Mouse (Mus musculus) heart, embryonic 11.5 days (tissue): ENCODE data around the gene Alpk1. TPM values are rescaled to one million over a fixed set of nuclear protein-coding genes. Genes with fewer than 3 reads are reported as not detected.
A peak's percentile ranks its signal among the peaks of the same experiment; 100 is the strongest.

Experiments
- ATAC-seq: fragments of 200-750 bp; cut with Nextera tagmentation; replicated peaks from 2 replicates; pipeline ENCODE4 v1.8.0; 2017; ENCODE audit warnings: moderate library complexity; ENCODE audit not compliant: insufficient number of reproducible peaks, low FRiP score, low TSS enrichment
- H3K27ac ChIP-seq: fragments of 300-500 bp; sonication (generic); 2 replicates; pipeline ENCODE4 v1.5.1; 2014; ENCODE audit warnings: mild to moderate bottlenecking, low read depth, low read length
- H3K27me3 ChIP-seq: fragments of 300-500 bp; sonication (generic); 2 replicates; pipeline ENCODE4 v1.6.1; 2014; ENCODE audit warnings: mild to moderate bottlenecking, low read length, mixed read lengths; ENCODE audit not compliant: control insufficient read depth, insufficient read depth
- H3K36me3 ChIP-seq: fragments of 300-500 bp; sonication (generic); 2 replicates; pipeline ENCODE4 v1.6.1; 2014; ENCODE audit warnings: mild to moderate bottlenecking, low read length, moderate library complexity, mixed read lengths; ENCODE audit not compliant: control insufficient read depth, insufficient read depth
- H3K4me1 ChIP-seq: fragments of 300-500 bp; sonication (generic); 2 replicates; pipeline ENCODE4 v1.6.1; 2014; ENCODE audit warnings: low read length; ENCODE audit not compliant: control insufficient read depth, insufficient read depth
- H3K4me2 ChIP-seq: fragments of 300-500 bp; sonication (generic); 2 replicates; pipeline ENCODE4 v1.6.1; 2014; ENCODE audit warnings: mild to moderate bottlenecking, moderate library complexity
- H3K4me3 ChIP-seq: fragments of 300-500 bp; sonication (generic); 2 replicates; pipeline ENCODE4 v1.5.1; 2014; ENCODE audit warnings: low read depth, low read length
- H3K9ac ChIP-seq: fragments of 300-500 bp; sonication (generic); 2 replicates; pipeline ENCODE4 v1.6.1; 2014; ENCODE audit warnings: mild to moderate bottlenecking, low read depth, low read length, moderate library complexity
- H3K9me3 ChIP-seq: fragments of 300-500 bp; sonication (generic); replicated peaks from 2 replicates; pipeline ENCODE4 v1.6.1; 2016; ENCODE audit warnings: low read length; ENCODE audit not compliant: control insufficient read depth
- WGBS: fragments of 180-500 bp; shearing (Covaris S2); extraction: QIAGEN DNeasy Blood & Tissue Kit; methylation state at CpG from one replicate; pipeline ENCODE4 v1.1.7; 2014; ENCODE audit not compliant: insufficient replicate concordance; 5-methylcytosine and 5-hydroxymethylcytosine counted together
- polyA plus RNA-seq: library from polyadenylated mRNA; unstranded; fragments of >200 nt; fragmentation: Nextera tagmentation; extraction: Ambion mirVana; gene quantifications from 2 replicates; pipeline ENCODE4 v1.2.1, GENCODE M21; 2014

The Alpk1 gene
- polyA plus RNA-seq, 1 experiment from 2014 or later, result 1.2 TPM

DNA sequence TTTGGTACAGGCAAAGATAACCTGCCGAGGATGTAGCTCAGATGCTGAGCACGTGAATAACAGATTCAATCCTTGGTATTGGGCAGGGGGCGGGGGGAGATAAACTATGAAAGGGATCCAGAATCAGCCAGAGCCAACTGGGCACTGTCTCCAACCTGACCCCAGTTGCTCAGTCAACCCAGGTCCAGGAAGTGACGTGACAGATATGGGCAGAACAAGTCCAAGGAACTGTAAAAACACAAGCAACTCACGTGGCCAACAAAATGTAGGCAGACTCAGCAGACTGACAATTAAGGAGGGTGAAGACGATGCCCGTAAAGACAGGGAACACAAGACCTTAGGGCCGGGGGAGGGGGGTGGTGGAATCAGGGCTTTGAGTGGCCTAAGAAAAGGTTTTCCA, 17.9 kb downstream of the Alpk1 start:
- ATAC-seq, result no peak
- no peak overlapping the region for H3K27ac ChIP-seq
- 67% methylated on average over 8 of the region's 8 CpGs for WGBS
- no peaks in the 10 kb centered on the region for H3K36me3 ChIP-seq
- H3K9ac ChIP-seq, result no peak overlapping the region
- H3K4me1 ChIP-seq, result no peaks in the 10 kb centered on the region
- no peak overlapping the region for H3K4me3 ChIP-seq
- no peak overlapping the region for H3K4me2 ChIP-seq
- peaks cover 25% of the 10 kb centered on the region for H3K27me3 ChIP-seq
- no peaks in the 10 kb centered on the region for H3K9me3 ChIP-seq

- WGBS, result 17% methylated on average over 8 of the region's 8 CpGs
- no peak overlapping the region for H3K9ac ChIP-seq
- ATAC-seq, result no peak
These were observed 21.1 kb downstream of the Alpk1 start for GRCm38 (mm10) chr3:127759212-127759611.

DNA sequence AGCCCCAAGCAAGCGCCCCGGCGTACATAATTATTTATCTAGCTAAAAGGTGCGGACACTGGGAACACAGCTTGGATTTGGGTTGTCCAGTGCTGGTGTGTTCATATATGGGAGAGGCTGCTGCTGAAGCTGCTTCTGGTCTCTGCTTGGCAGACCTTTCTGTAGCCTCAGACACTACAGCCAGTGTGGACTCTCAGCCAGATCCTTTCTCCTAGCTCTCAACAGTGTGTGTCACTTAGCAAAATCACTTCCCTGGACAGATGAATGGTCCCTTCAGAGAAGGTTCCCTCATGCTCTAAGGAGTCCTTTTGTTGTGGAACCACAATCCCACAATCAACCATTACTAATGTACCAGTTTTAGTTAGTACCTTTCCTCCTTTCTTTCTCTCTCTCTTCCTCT, 21.5 kb downstream of the Alpk1 start:
- H3K4me1 ChIP-seq, result no peaks in the 10 kb centered on the region
- H3K9me3 ChIP-seq, result no peaks in the 10 kb centered on the region
- H3K27ac ChIP-seq, result no peak overlapping the region
- H3K36me3 ChIP-seq, result no peaks in the 10 kb centered on the region
- H3K4me3 ChIP-seq, result no peak overlapping the region
- H3K27me3 ChIP-seq, result peaks cover 40% of the 10 kb centered on the region
- WGBS, result 66% methylated on average over 4 of the region's 4 CpGs
- H3K4me2 ChIP-seq, result no peak overlapping the region
- ATAC-seq, result no peak
- H3K9ac ChIP-seq, result no peak overlapping the region

More at GRCm38 (mm10) chr3:127759212-127759611, 21.1 kb downstream of the Alpk1 start:
- H3K4me3 ChIP-seq, result no peak overlapping the region
- no peak overlapping the region for H3K4me2 ChIP-seq
- H3K27ac ChIP-seq, result no peak overlapping the region
- H3K9me3 ChIP-seq, result no peaks in the 10 kb centered on the region
- H3K4me1 ChIP-seq, result no peaks in the 10 kb centered on the region
- H3K27me3 ChIP-seq, result peaks cover 37% of the 10 kb centered on the region
- H3K36me3 ChIP-seq, result no peaks in the 10 kb centered on the region

DNA sequence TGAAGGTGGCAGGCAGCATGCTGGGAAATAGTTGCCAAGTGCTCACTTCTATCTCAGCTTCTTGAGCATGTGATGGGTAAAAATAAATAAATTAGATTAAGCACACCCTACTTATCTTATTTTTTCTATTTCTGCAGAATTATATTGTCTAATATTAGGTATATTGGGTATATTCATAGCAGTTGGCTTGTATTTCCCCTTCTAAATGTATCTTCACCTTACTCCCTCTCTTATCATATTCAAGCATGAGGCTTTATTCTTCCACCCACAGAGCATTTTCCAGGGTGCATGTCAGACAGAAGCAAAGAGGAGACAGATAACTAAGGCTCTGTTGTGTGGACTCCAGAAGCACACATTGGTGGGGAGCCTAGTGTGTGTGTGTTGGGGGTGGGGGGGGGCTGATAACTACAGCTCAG, 22.4 kb downstream of the Alpk1 start:
- Histone ChIP-seq H3K4me3 (no peak overlapping the region), H3K4me2 (no peak overlapping the region), H3K9me3 (no peaks in the 10 kb centered on the region), H3K9ac (no peak overlapping the region), H3K4me1 (no peaks in the 10 kb centered on the region), H3K27ac (no peak overlapping the region), H3K27me3 (peaks cover 43% of the 10 kb centered on the region), H3K36me3 (no peaks in the 10 kb centered on the region)
- ATAC-seq, result no peak

- Histone ChIP-seq H3K4me3 (no peak overlapping the region), H3K27ac (no peak overlapping the region), H3K36me3 (no peaks in the 10 kb centered on the region), H3K4me2 (no peak overlapping the region), H3K27me3 (peaks cover 41% of the 10 kb centered on the region), H3K9ac (no peak overlapping the region), H3K4me1 (no peaks in the 10 kb centered on the region), H3K9me3 (no peaks in the 10 kb centered on the region)
- 73% methylated on average over 6 of the region's 6 CpGs for WGBS
- no peak for ATAC-seq
These were observed 23.9 kb downstream of the Alpk1 start for GRCm38 (mm10) chr3:127756458-127756857.

DNA sequence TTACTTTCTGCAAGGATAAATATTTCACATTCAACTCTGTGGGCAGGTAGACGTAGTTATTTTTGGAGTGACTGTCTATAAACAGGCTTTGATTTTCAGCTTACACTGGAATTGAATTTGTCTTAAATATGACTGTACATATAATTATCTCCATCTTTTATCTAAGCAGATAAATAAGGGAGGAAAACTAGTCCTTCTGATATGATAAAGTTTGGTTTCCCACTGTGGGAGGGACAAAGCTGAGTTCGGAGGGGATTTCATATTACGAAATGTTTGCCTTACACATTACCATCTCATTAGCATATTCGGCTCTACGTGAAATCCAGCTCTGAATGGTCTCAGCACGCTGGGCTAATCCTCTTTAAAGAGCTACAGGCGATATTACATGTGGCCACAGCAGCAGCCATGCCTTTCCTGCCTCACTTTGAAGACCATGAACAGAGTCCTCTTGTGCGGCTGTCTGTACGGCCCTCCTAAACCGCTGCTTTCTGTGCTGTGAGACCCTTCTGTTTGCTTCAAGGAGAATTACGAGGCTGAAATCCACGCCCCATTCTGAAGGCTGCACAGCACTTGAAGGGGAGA, 30.3 kb downstream of the Alpk1 start:
- Histone ChIP-seq H3K4me1 (no peaks in the 10 kb centered on the region), H3K4me3 (no peak overlapping the region), H3K9me3 (no peaks in the 10 kb centered on the region), H3K9ac (no peak overlapping the region), H3K27me3 (peaks cover 42% of the 10 kb centered on the region), H3K4me2 (peak overlapping the region; percentile 22), H3K36me3 (no peaks in the 10 kb centered on the region), H3K27ac (no peak overlapping the region)
- WGBS, result 23% methylated on average over 12 of the region's 12 CpGs
- ATAC-seq, result no peak

DNA sequence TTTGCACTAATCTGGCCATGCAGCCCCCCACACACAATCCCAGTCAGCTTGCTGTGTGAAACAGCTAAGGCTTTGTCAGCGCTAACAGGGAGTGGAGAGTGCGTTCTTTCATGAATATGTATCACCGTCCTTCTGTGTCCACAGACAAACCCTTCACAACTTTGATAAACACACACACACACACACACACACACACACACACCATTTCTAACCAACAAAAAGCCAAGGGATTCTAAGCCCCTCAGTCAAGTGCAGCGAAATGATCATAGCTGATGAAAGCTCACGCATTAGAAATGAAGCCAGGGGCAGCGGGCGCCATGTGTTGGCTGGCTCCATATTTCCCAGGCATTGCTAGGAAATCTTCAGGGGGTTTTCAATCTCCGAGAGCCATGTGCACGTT, 31.1 kb downstream of the Alpk1 start:
- Histone ChIP-seq H3K27ac (no peak overlapping the region), H3K4me2 (peak overlapping the region; percentile 54), H3K4me1 (no peaks in the 10 kb centered on the region), H3K36me3 (no peaks in the 10 kb centered on the region), H3K27me3 (peaks cover 35% of the 10 kb centered on the region), H3K4me3 (no peak overlapping the region), H3K9ac (no peak overlapping the region), H3K9me3 (no peaks in the 10 kb centered on the region)
- WGBS, result 30% methylated on average over 9 of the region's 9 CpGs
- ATAC-seq, result no peak

- Histone ChIP-seq H3K9me3 (no peaks in the 10 kb centered on the region), H3K27ac (no peak overlapping the region), H3K4me2 (no peak overlapping the region), H3K4me3 (no peak overlapping the region), H3K36me3 (no peaks in the 10 kb centered on the region), H3K27me3 (peaks cover 30% of the 10 kb centered on the region), H3K4me1 (no peaks in the 10 kb centered on the region), H3K9ac (no peak overlapping the region)
- no peak for ATAC-seq
- 56% methylated on average over 4 of the region's 4 CpGs for WGBS
These were observed 31.7 kb downstream of the Alpk1 start for GRCm38 (mm10) chr3:127748644-127749043.

DNA sequence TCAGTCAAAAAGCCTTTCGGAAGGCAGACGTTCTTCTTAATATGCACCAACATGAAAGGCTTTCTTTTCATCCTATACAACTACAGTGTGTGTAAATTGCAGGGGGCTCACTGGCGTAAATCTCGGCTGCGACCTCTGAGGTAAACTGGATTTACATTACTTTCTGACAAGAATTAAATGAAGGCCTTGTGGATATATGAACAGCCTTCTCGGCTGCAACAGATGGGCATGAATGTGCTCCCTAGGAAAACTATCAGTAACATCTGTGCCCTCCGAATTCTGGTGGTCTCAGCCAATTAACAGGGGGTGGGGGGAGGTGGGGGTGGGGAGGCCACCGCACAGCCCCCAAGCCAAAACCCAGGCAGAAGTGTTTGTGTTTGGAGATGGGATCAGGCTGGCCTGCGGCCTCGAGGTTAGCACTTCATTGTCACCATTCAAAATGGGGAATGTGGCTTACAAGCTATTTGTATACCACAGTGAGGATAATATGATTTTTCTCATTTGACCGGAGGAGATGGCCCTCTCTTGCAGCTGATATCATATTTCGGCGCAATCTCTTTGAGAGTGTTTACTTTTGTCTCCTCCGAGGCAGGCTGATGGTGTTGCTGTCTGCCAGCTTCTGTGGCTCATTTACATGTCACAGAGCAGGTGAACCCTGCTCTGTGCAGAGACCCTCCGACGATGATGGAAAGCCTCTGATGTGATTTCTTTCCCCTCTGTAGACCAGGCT, 34.3 kb downstream of the Alpk1 start:
- no peaks in the 10 kb centered on the region for H3K9me3 ChIP-seq
- H3K4me2 ChIP-seq, result no peak overlapping the region
- H3K27me3 ChIP-seq, result peaks cover 28% of the 10 kb centered on the region

More for the DNA sequence above, 34.3 kb downstream of the Alpk1 start:
- H3K4me1 ChIP-seq, result no peaks in the 10 kb centered on the region
- no peak overlapping the region for H3K27ac ChIP-seq
- no peak for ATAC-seq
- H3K36me3 ChIP-seq, result no peaks in the 10 kb centered on the region
- H3K9ac ChIP-seq, result no peak overlapping the region
- 15% methylated on average over 16 of the region's 16 CpGs for WGBS
- H3K4me3 ChIP-seq, result no peak overlapping the region
